Mouse (Mus musculus): ENCODE data around the gene Grid1. TPM values are rescaled to one million over a fixed set of nuclear protein-coding genes. Genes with fewer than 3 reads are reported as not detected.
A peak's percentile ranks its signal among the peaks of the same experiment; 100 is the strongest.

The Grid1 gene
- polyA plus RNA-seq, 1 experiment from 2014 or later = 6.2 TPM

- Histone ChIP-seq H3K27ac (ENCODE audit: low read length) (no peak overlapping the region), H3K36me3 (ENCODE audit: control insufficient read depth, insufficient read depth, low read length) (no peaks in the 10 kb centered on the region), H3K9me3 (replicated peaks; ENCODE audit: control insufficient read depth, low read length, poor library complexity, severe bottlenecking) (no peaks in the 10 kb centered on the region), H3K9ac (ENCODE audit: low read depth, low read length) (no peak overlapping the region), H3K4me3 (ENCODE audit: low read depth, low read length) (no peak overlapping the region), H3K4me2 (ENCODE audit: low read length) (no peak overlapping the region), H3K4me1 (ENCODE audit: control insufficient read depth, insufficient read depth, low read length) (no peaks in the 10 kb centered on the region), H3K27me3 (ENCODE audit: control insufficient read depth, insufficient read depth, low read depth, low read length) (no peaks in the 10 kb centered on the region)
- WGBS = 88% methylated on average over 1 of the region's 1 CpGs
- no peak for ATAC-seq
These were observed 365.5 kb downstream of the Grid1 start for GRCm38 (mm10) chr14:35185399-35185798.

GRCm38 (mm10) chr14:35192256-35192655 lies 372.3 kb downstream of the Grid1 start:
- Histone ChIP-seq H3K27ac (ENCODE audit: low read length) (no peak overlapping the region), H3K36me3 (ENCODE audit: control insufficient read depth, insufficient read depth, low read length) (no peaks in the 10 kb centered on the region), H3K9me3 (replicated peaks; ENCODE audit: control insufficient read depth, low read length, poor library complexity, severe bottlenecking) (no peaks in the 10 kb centered on the region), H3K4me2 (ENCODE audit: low read length) (no peak overlapping the region), H3K9ac (ENCODE audit: low read depth, low read length) (no peak overlapping the region), H3K4me3 (ENCODE audit: low read depth, low read length) (no peak overlapping the region), H3K27me3 (ENCODE audit: control insufficient read depth, insufficient read depth, low read depth, low read length) (no peaks in the 10 kb centered on the region), H3K4me1 (ENCODE audit: control insufficient read depth, insufficient read depth, low read length) (peaks cover 6% of the 10 kb centered on the region)
- 64% methylated on average over 6 of the region's 6 CpGs for WGBS
- no peak for ATAC-seq

- Histone ChIP-seq H3K4me2 (ENCODE audit: low read length) (no peak overlapping the region), H3K36me3 (ENCODE audit: control insufficient read depth, insufficient read depth, low read length) (no peaks in the 10 kb centered on the region), H3K4me3 (ENCODE audit: low read depth, low read length) (no peak overlapping the region), H3K27ac (ENCODE audit: low read length) (no peak overlapping the region), H3K9ac (ENCODE audit: low read depth, low read length) (no peak overlapping the region), H3K4me1 (ENCODE audit: control insufficient read depth, insufficient read depth, low read length) (0 out of 2 replicates have a peak, but pooled peaks cover 2% of the 10 kb centered on the region), H3K9me3 (replicated peaks; ENCODE audit: control insufficient read depth, low read length, poor library complexity, severe bottlenecking) (no peaks in the 10 kb centered on the region), H3K27me3 (ENCODE audit: control insufficient read depth, insufficient read depth, low read depth, low read length) (no peaks in the 10 kb centered on the region)
- 86% methylated on average over 3 of the region's 3 CpGs for WGBS
- ATAC-seq = no peak
These were observed 377.5 kb downstream of the Grid1 start for GRCm38 (mm10) chr14:35197371-35197770.

- H3K9ac ChIP-seq (ENCODE audit: low read depth, low read length) = no peak overlapping the region
- no peaks in the 10 kb centered on the region for H3K27me3 ChIP-seq (ENCODE audit: control insufficient read depth, insufficient read depth, low read depth, low read length)
- H3K4me3 ChIP-seq (ENCODE audit: low read depth, low read length) = no peak overlapping the region
- no peaks in the 10 kb centered on the region for H3K9me3 ChIP-seq (replicated peaks; ENCODE audit: control insufficient read depth, low read length, poor library complexity, severe bottlenecking)
- H3K4me2 ChIP-seq (ENCODE audit: low read length) = no peak overlapping the region
- 0 out of 2 replicates have a peak, but pooled peaks cover 2% of the 10 kb centered on the region for H3K4me1 ChIP-seq (ENCODE audit: control insufficient read depth, insufficient read depth, low read length)
- H3K27ac ChIP-seq (ENCODE audit: low read length) = no peak overlapping the region
- no peak for ATAC-seq
- H3K36me3 ChIP-seq (ENCODE audit: control insufficient read depth, insufficient read depth, low read length) = no peaks in the 10 kb centered on the region
- WGBS = 72% methylated on average over 4 of the region's 4 CpGs
These were observed 378.5 kb downstream of the Grid1 start for GRCm38 (mm10) chr14:35198447-35198846.

GRCm38 (mm10) chr14:35198899-35199298 lies 379.0 kb downstream of the Grid1 start:
- Histone ChIP-seq H3K9ac (ENCODE audit: low read depth, low read length) (no peak overlapping the region), H3K27ac (ENCODE audit: low read length) (no peak overlapping the region), H3K4me3 (ENCODE audit: low read depth, low read length) (no peak overlapping the region), H3K4me2 (ENCODE audit: low read length) (no peak overlapping the region), H3K4me1 (ENCODE audit: control insufficient read depth, insufficient read depth, low read length) (0 out of 2 replicates have a peak, but pooled peaks cover 2% of the 10 kb centered on the region), H3K27me3 (ENCODE audit: control insufficient read depth, insufficient read depth, low read depth, low read length) (no peaks in the 10 kb centered on the region), H3K36me3 (ENCODE audit: control insufficient read depth, insufficient read depth, low read length) (no peaks in the 10 kb centered on the region), H3K9me3 (replicated peaks; ENCODE audit: control insufficient read depth, low read length, poor library complexity, severe bottlenecking) (no peaks in the 10 kb centered on the region)
- 69% methylated on average over 6 of the region's 6 CpGs for WGBS
- ATAC-seq = peak; percentile 72

GRCm38 (mm10) chr14:35209444-35209843 lies 389.5 kb downstream of the Grid1 start:
- Histone ChIP-seq H3K4me2 (ENCODE audit: low read length) (no peak overlapping the region), H3K4me1 (ENCODE audit: control insufficient read depth, insufficient read depth, low read length) (no peaks in the 10 kb centered on the region; the same call in 1 of the 2 replicates), H3K9me3 (replicated peaks; ENCODE audit: control insufficient read depth, low read length, poor library complexity, severe bottlenecking) (no peaks in the 10 kb centered on the region), H3K27ac (ENCODE audit: low read length) (no peak overlapping the region), H3K4me3 (ENCODE audit: low read depth, low read length) (no peak overlapping the region), H3K27me3 (ENCODE audit: control insufficient read depth, insufficient read depth, low read depth, low read length) (no peaks in the 10 kb centered on the region), H3K36me3 (ENCODE audit: control insufficient read depth, insufficient read depth, low read length) (no peaks in the 10 kb centered on the region), H3K9ac (ENCODE audit: low read depth, low read length) (no peak overlapping the region)
- 80% methylated on average over 6 of the region's 6 CpGs for WGBS
- no peak for ATAC-seq

- WGBS = 96% methylated on average over 4 of the region's 4 CpGs
- H3K4me1 ChIP-seq (ENCODE audit: control insufficient read depth, insufficient read depth, low read length) = no peaks in the 10 kb centered on the region
- no peak overlapping the region for H3K9ac ChIP-seq (ENCODE audit: low read depth, low read length)
- no peaks in the 10 kb centered on the region for H3K27me3 ChIP-seq (ENCODE audit: control insufficient read depth, insufficient read depth, low read depth, low read length)
- H3K4me3 ChIP-seq (ENCODE audit: low read depth, low read length) = no peak overlapping the region
- no peaks in the 10 kb centered on the region for H3K9me3 ChIP-seq (replicated peaks; ENCODE audit: control insufficient read depth, low read length, poor library complexity, severe bottlenecking)
- H3K4me2 ChIP-seq (ENCODE audit: low read length) = no peak overlapping the region
- H3K27ac ChIP-seq (ENCODE audit: low read length) = no peak overlapping the region
- no peak for ATAC-seq
- no peaks in the 10 kb centered on the region for H3K36me3 ChIP-seq (ENCODE audit: control insufficient read depth, insufficient read depth, low read length)
These were observed 399.1 kb downstream of the Grid1 start for GRCm38 (mm10) chr14:35219021-35219420.

GRCm38 (mm10) chr14:35222196-35222595 lies 402.3 kb downstream of the Grid1 start:
- Histone ChIP-seq H3K4me2 (ENCODE audit: low read length) (no peak overlapping the region), H3K4me3 (ENCODE audit: low read depth, low read length) (no peak overlapping the region), H3K4me1 (ENCODE audit: control insufficient read depth, insufficient read depth, low read length) (no peaks in the 10 kb centered on the region), H3K9me3 (replicated peaks; ENCODE audit: control insufficient read depth, low read length, poor library complexity, severe bottlenecking) (no peaks in the 10 kb centered on the region), H3K27ac (ENCODE audit: low read length) (no peak overlapping the region), H3K9ac (ENCODE audit: low read depth, low read length) (no peak overlapping the region), H3K27me3 (ENCODE audit: control insufficient read depth, insufficient read depth, low read depth, low read length) (no peaks in the 10 kb centered on the region), H3K36me3 (ENCODE audit: control insufficient read depth, insufficient read depth, low read length) (no peaks in the 10 kb centered on the region)
- 63% methylated on average over 2 of the region's 2 CpGs for WGBS
- no peak for ATAC-seq

- 88% methylated on average over 5 of the region's 5 CpGs for WGBS
- ATAC-seq = no peak
- no peak overlapping the region for H3K27ac ChIP-seq (ENCODE audit: low read length)
These were observed 407.7 kb downstream of the Grid1 start for GRCm38 (mm10) chr14:35227581-35227980.

More at GRCm38 (mm10) chr14:35227581-35227980, 407.7 kb downstream of the Grid1 start:
- H3K36me3 ChIP-seq (ENCODE audit: control insufficient read depth, insufficient read depth, low read length) = no peaks in the 10 kb centered on the region
- no peak overlapping the region for H3K4me2 ChIP-seq (ENCODE audit: low read length)
- H3K9ac ChIP-seq (ENCODE audit: low read depth, low read length) = no peak overlapping the region
- no peaks in the 10 kb centered on the region for H3K27me3 ChIP-seq (ENCODE audit: control insufficient read depth, insufficient read depth, low read depth, low read length)
- H3K4me3 ChIP-seq (ENCODE audit: low read depth, low read length) = no peak overlapping the region
- H3K4me1 ChIP-seq (ENCODE audit: control insufficient read depth, insufficient read depth, low read length) = no peaks in the 10 kb centered on the region
- no peaks in the 10 kb centered on the region for H3K9me3 ChIP-seq (replicated peaks; ENCODE audit: control insufficient read depth, low read length, poor library complexity, severe bottlenecking)

All from midbrain, embryonic 16.5 days (tissue).